Mouse (Mus musculus) heart, postnatal 0 days (tissue): Measurements from ENCODE around the gene Cadm4. TPM values are rescaled to one million over a fixed set of nuclear protein-coding genes. Genes with fewer than 3 reads are reported as not detected.
A peak's percentile ranks its signal among the peaks of the same experiment; 100 is the strongest.

Source experiments
- ATAC-seq: fragments of 200-750 bp; cut with Nextera tagmentation; 2 replicates; pipeline ENCODE4 v1.8.0; 2017; ENCODE audit warnings: low read depth, moderate number of reproducible peaks, moderate library complexity; ENCODE audit not compliant: insufficient read depth
- DNase-seq: peaks from one replicate; pipeline ENCODE4 v3.0.0-alpha.2; 2016; ENCODE audit warnings: low spot score
- H3K27ac ChIP-seq: fragments of 300-500 bp; sonication (generic); 2 replicates; pipeline ENCODE4 v1.5.1; 2014; ENCODE audit warnings: low read depth, mild to moderate bottlenecking
- H3K27me3 ChIP-seq: fragments of 300-500 bp; sonication (generic); 2 replicates; pipeline ENCODE4 v1.6.1; 2014; ENCODE audit warnings: low read length, mixed read lengths; ENCODE audit not compliant: control insufficient read depth, insufficient read depth
- H3K36me3 ChIP-seq: fragments of 300-500 bp; sonication (generic); replicated peaks from 2 replicates; pipeline ENCODE4 v1.6.1; 2014; ENCODE audit warnings: low read length, mixed read lengths; ENCODE audit not compliant: control insufficient read depth, insufficient read depth
- H3K4me1 ChIP-seq: fragments of 300-500 bp; sonication (generic); 2 replicates; pipeline ENCODE4 v1.6.1; 2014; ENCODE audit warnings: antibody characterized with exemption; ENCODE audit not compliant: control insufficient read depth, insufficient read depth
- H3K4me2 ChIP-seq: fragments of 300-500 bp; sonication (generic); 2 replicates; pipeline ENCODE4 v1.6.1; 2014; ENCODE audit warnings: low read depth, mild to moderate bottlenecking, low read length, moderate library complexity
- H3K4me3 ChIP-seq: fragments of 300-500 bp; sonication (generic); 2 replicates; pipeline ENCODE4 v1.5.1; 2014; ENCODE audit warnings: low read depth, low read length
- H3K9ac ChIP-seq: fragments of 300-500 bp; sonication (generic); replicated peaks from 2 replicates; pipeline ENCODE4 v1.6.1; 2014; ENCODE audit warnings: low read depth, low read length, mixed read lengths
- H3K9me3 ChIP-seq: fragments of 300-500 bp; sonication (generic); replicated peaks from 2 replicates; pipeline ENCODE4 v1.6.1; 2016; ENCODE audit warnings: low read length; ENCODE audit not compliant: control insufficient read depth
- CTCF ChIP-seq: IDR thresholded peaks from 2 replicates; pipeline ENCODE4 v1.5.1; 2016; ENCODE audit warnings: antibody characterized with exemption, control low read depth, low read depth
- EP300 ChIP-seq: IDR thresholded peaks from 2 replicates; pipeline ENCODE4 v1.6.1; 2016; ENCODE audit warnings: antibody characterized with exemption, low read depth
- WGBS: fragments of 180-500 bp; shearing (Covaris S2); extraction: QIAGEN DNeasy Blood & Tissue Kit; methylation state at CpG from one replicate; pipeline ENCODE4 v1.1.7; 2014; 5-methylcytosine and 5-hydroxymethylcytosine counted together
- polyA plus RNA-seq: library from polyadenylated mRNA; unstranded; fragments of >200 nt; fragmentation: Nextera tagmentation; extraction: Ambion mirVana; gene quantifications from 2 replicates; pipeline ENCODE4 v1.2.1, GENCODE M21; 2015
- total RNA-seq: library from RNA; depleted of rRNA; stranded (reverse); fragments of >200 nt; gene quantifications from 2 replicates; pipeline ENCODE4 v1.2.3, GENCODE M21; 2014; ENCODE audit warnings: low replicate concordance

The Cadm4 gene
- total and polyA plus RNA-seq, 2 experiments from 2014 or later = 4.2 to 30.5 TPM

GRCm38 (mm10) chr7:24530062-24530931 is 48.5 kb downstream of the Cadm4 start, which contains the start of gene Irgq:
Irgq (plus strand) TSS chr7:24530689.
- no peaks in the 10 kb centered on the region for H3K9me3 ChIP-seq
- under 1% methylated on average over 44 of the region's 44 CpGs for WGBS
- peak within 1 kb of the TSS; percentile 79 for H3K9ac ChIP-seq
- H3K4me1 ChIP-seq = peaks cover 10% of the 10 kb centered on the region
- H3K27me3 ChIP-seq = no peaks in the 10 kb centered on the region
- H3K27ac ChIP-seq = peak within 1 kb of the TSS; percentile 96
- H3K4me3 ChIP-seq = peak within 1 kb of the TSS; percentile 71
- H3K4me2 ChIP-seq = peak within 1 kb of the TSS; percentile 95
- DNase-seq (peak; percentile 99), ATAC-seq (peak; percentile 94)
- H3K36me3 ChIP-seq = peaks cover 24% of the 10 kb centered on the region
- TF ChIP-seq CTCF (no peak), EP300 (0 out of 2 replicates have a peak, but pooled peaks have one; percentile 74)

- no peaks in the 10 kb centered on the region for H3K9me3 ChIP-seq
- H3K4me2 ChIP-seq = peak overlapping the region; percentile 95
- peaks cover 10% of the 10 kb centered on the region for H3K4me1 ChIP-seq
- peak overlapping the region; percentile 79 for H3K9ac ChIP-seq
- no peaks in the 10 kb centered on the region for H3K27me3 ChIP-seq
- WGBS = under 1% methylated on average over 43 of the region's 43 CpGs
- peaks cover 35% of the 10 kb centered on the region for H3K36me3 ChIP-seq
- peak overlapping the region; percentile 85 for H3K27ac ChIP-seq
- DNase-seq (peak; percentile 80), ATAC-seq (peak; percentile 60)
- peak overlapping the region; percentile 71 for H3K4me3 ChIP-seq
- TF ChIP-seq CTCF (peak; percentile 79), EP300 (no peak)
Observed at GRCm38 (mm10) chr7:24531211-24531971, 49.6 kb downstream of the Cadm4 start.

GRCm38 (mm10) chr7:24533031-24533571 is 51.3 kb downstream of the Cadm4 start:
- H3K27me3 ChIP-seq = no peaks in the 10 kb centered on the region
- WGBS = 85% methylated on average over 28 of the region's 28 CpGs
- H3K4me3 ChIP-seq = no peak overlapping the region
- ATAC-seq = no peak
- H3K4me1 ChIP-seq = peaks cover 10% of the 10 kb centered on the region
- no peak overlapping the region for H3K27ac ChIP-seq
- no peak for DNase-seq
- H3K36me3 ChIP-seq = peaks cover 37% of the 10 kb centered on the region
- H3K9me3 ChIP-seq = no peaks in the 10 kb centered on the region
- no peak overlapping the region for H3K4me2 ChIP-seq
- TF ChIP-seq EP300 = no peak
- no peak for TF ChIP-seq CTCF
- no peak overlapping the region for H3K9ac ChIP-seq

GRCm38 (mm10) chr7:24533806-24534205 is 52.0 kb downstream of the Cadm4 start:
- no peak for TF ChIP-seq CTCF
- TF ChIP-seq EP300 = no peak
- peaks cover 37% of the 10 kb centered on the region for H3K36me3 ChIP-seq
- H3K4me1 ChIP-seq = peaks cover 10% of the 10 kb centered on the region
- H3K27me3 ChIP-seq = no peaks in the 10 kb centered on the region
- no peaks in the 10 kb centered on the region for H3K9me3 ChIP-seq
- H3K9ac ChIP-seq = no peak overlapping the region
- DNase-seq (no peak), ATAC-seq (no peak)
- WGBS = 61% methylated on average over 39 of the region's 42 CpGs
- no peak overlapping the region for H3K4me2 ChIP-seq
- no peak overlapping the region for H3K27ac ChIP-seq
- no peak overlapping the region for H3K4me3 ChIP-seq

- WGBS = 52% methylated on average over 19 of the region's 19 CpGs
- H3K4me2 ChIP-seq = no peak overlapping the region
Observed at GRCm38 (mm10) chr7:24534301-24534700, 52.5 kb downstream of the Cadm4 start.

More at GRCm38 (mm10) chr7:24534301-24534700, 52.5 kb downstream of the Cadm4 start:
- Histone ChIP-seq H3K27ac (no peak overlapping the region), H3K9me3 (no peaks in the 10 kb centered on the region), H3K27me3 (no peaks in the 10 kb centered on the region), H3K36me3 (peaks cover 37% of the 10 kb centered on the region), H3K4me1 (peaks cover 9% of the 10 kb centered on the region), H3K9ac (no peak overlapping the region), H3K4me3 (no peak overlapping the region)
- TF ChIP-seq EP300 (no peak), CTCF (no peak)
- ATAC-seq (no peak), DNase-seq (no peak)
